Mouse (Mus musculus) E14TG2a.4 (cell line): Measurements from ENCODE around the gene Cblb.

Source experiments
- CTCF ChIP-seq: conservative IDR thresholded peaks from 2 replicates; pipeline ENCODE4 v1.5.1; 2014; ENCODE audit warnings: low read length
- NANOG ChIP-seq: IDR thresholded peaks from 2 replicates; pipeline ENCODE4 v1.6.1; 2014; ENCODE audit warnings: borderline replicate concordance, low read length, mixed read lengths

GRCm38 (mm10) chr16:52027326-52027725 lies 3.7 kb upstream of the Cblb start:
- TF ChIP-seq CTCF: no peak
- TF ChIP-seq NANOG: no peak
